Mouse (Mus musculus) neural tube, embryonic 12.5 days (tissue): ENCODE data around the gene Pxn. TPM values are rescaled to one million over a fixed set of nuclear protein-coding genes. Genes with fewer than 3 reads are reported as not detected.
A peak's percentile ranks its signal among the peaks of the same experiment; 100 is the strongest.

Experiments used
- ATAC-seq: fragments of 200-750 bp; cut with Nextera tagmentation; 2 replicates; pipeline ENCODE4 v1.8.0; 2017; ENCODE audit warnings: low read depth, mild to moderate bottlenecking, moderate TSS enrichment, moderate library complexity; ENCODE audit not compliant: low FRiP score
- H3K27ac ChIP-seq: fragments of 300-500 bp; sonication (generic); 2 replicates; pipeline ENCODE4 v1.5.1; 2016
- H3K27me3 ChIP-seq: fragments of 300-500 bp; sonication (generic); replicated peaks from 2 replicates; pipeline ENCODE4 v1.6.1; 2016; ENCODE audit warnings: mild to moderate bottlenecking
- H3K36me3 ChIP-seq: fragments of 300-500 bp; sonication (generic); 2 replicates; pipeline ENCODE4 v1.6.1; 2016; ENCODE audit warnings: mild to moderate bottlenecking
- H3K4me1 ChIP-seq: fragments of 300-500 bp; sonication (generic); 2 replicates; pipeline ENCODE4 v1.6.1; 2016
- H3K4me2 ChIP-seq: fragments of 300-500 bp; sonication (generic); replicated peaks from 2 replicates; pipeline ENCODE4 v1.6.1; 2016; ENCODE audit warnings: mild to moderate bottlenecking
- H3K4me3 ChIP-seq: fragments of 300-500 bp; sonication (generic); 2 replicates; pipeline ENCODE4 v1.5.1; 2016
- H3K9ac ChIP-seq: fragments of 300-500 bp; sonication (generic); 2 replicates; pipeline ENCODE4 v1.6.1; 2016; ENCODE audit warnings: mild to moderate bottlenecking
- H3K9me3 ChIP-seq: fragments of 300-500 bp; sonication (generic); 2 replicates; pipeline ENCODE4 v1.6.1; 2016; ENCODE audit warnings: mild to moderate bottlenecking
- whole genome bisulfite sequencing: fragments of 180-500 bp; shearing (Covaris S2); methylation state at CpG from one replicate; pipeline ENCODE4 v1.1.7; 2016; 5-methylcytosine and 5-hydroxymethylcytosine counted together
- polyA plus RNA-seq: library from polyadenylated mRNA; unstranded; fragments of >200 nt; fragmentation: Nextera tagmentation; extraction: Ambion mirVana; gene quantifications from 2 replicates; pipeline ENCODE4 v1.2.1, GENCODE M21; 2016

The Pxn gene
- polyA plus RNA-seq, 1 experiment from 2014 or later, result 33.5 TPM

- H3K4me2 ChIP-seq, result no peak overlapping the region
- no peak overlapping the region for H3K4me3 ChIP-seq
- H3K9ac ChIP-seq, result no peak overlapping the region
- no peak overlapping the region for H3K27ac ChIP-seq
- H3K36me3 ChIP-seq, result peaks cover 8% of the 10 kb centered on the region; the same call in 1 of the 2 replicates
- H3K9me3 ChIP-seq, result no peaks in the 10 kb centered on the region
- H3K27me3 ChIP-seq, result peaks cover 25% of the 10 kb centered on the region
- WGBS, result 41% methylated on average over 15 of the region's 15 CpGs
- peaks cover 18% of the 10 kb centered on the region for H3K4me1 ChIP-seq
- no peak for ATAC-seq
Measured at GRCm38 (mm10) chr5:115479561-115479960, 26.9 kb upstream of the Pxn start.

GRCm38 (mm10) chr5:115480101-115480500 is 26.4 kb upstream of the Pxn start:
- Histone ChIP-seq H3K27ac (no peak overlapping the region), H3K4me1 (peaks cover 18% of the 10 kb centered on the region), H3K4me2 (peak overlapping the region; percentile 44), H3K4me3 (0 out of 2 replicates have a peak overlapping the region, but pooled peaks have one; percentile 15), H3K9me3 (no peaks in the 10 kb centered on the region), H3K9ac (no peak overlapping the region), H3K36me3 (peaks cover 8% of the 10 kb centered on the region; the same call in 1 of the 2 replicates), H3K27me3 (peaks cover 25% of the 10 kb centered on the region)
- ATAC-seq, result no peak
- WGBS, result 20% methylated on average over 27 of the region's 27 CpGs

GRCm38 (mm10) chr5:115482390-115483265 is 23.8 kb upstream of the Pxn start:
- H3K27me3 ChIP-seq, result peaks cover 25% of the 10 kb centered on the region
- H3K4me3 ChIP-seq, result peak overlapping the region; percentile 1; the same call in 1 of the 2 replicates
- H3K9me3 ChIP-seq, result no peaks in the 10 kb centered on the region
- WGBS, result 19% methylated on average over 38 of the region's 38 CpGs
- H3K36me3 ChIP-seq, result peaks cover 5% of the 10 kb centered on the region; the same call in 1 of the 2 replicates
- ATAC-seq, result no peak
- H3K4me2 ChIP-seq, result peak overlapping the region; percentile 56
- H3K4me1 ChIP-seq, result peaks cover 18% of the 10 kb centered on the region
- H3K9ac ChIP-seq, result peak overlapping the region; percentile 19; the same call in 1 of the 2 replicates
- H3K27ac ChIP-seq, result no peak overlapping the region

- Histone ChIP-seq H3K36me3 (peaks cover 5% of the 10 kb centered on the region; the same call in 1 of the 2 replicates), H3K4me1 (peaks cover 18% of the 10 kb centered on the region), H3K27me3 (peaks cover 25% of the 10 kb centered on the region), H3K9me3 (no peaks in the 10 kb centered on the region), H3K27ac (no peak overlapping the region), H3K9ac (no peak overlapping the region), H3K4me2 (peak overlapping the region; percentile 56), H3K4me3 (no peak overlapping the region)
- WGBS, result 19% methylated on average over 6 of the region's 6 CpGs
- ATAC-seq, result no peak
Measured at GRCm38 (mm10) chr5:115483385-115483784, 23.1 kb upstream of the Pxn start.

- Histone ChIP-seq H3K4me3 (peak within 1 kb of the TSS; percentile 30), H3K9me3 (no peaks in the 10 kb centered on the region), H3K36me3 (peaks cover 5% of the 10 kb centered on the region; the same call in 1 of the 2 replicates), H3K27ac (no peak within 1 kb of the TSS), H3K4me2 (peak within 1 kb of the TSS; percentile 56), H3K27me3 (peaks cover 25% of the 10 kb centered on the region), H3K9ac (peak within 1 kb of the TSS; percentile 52), H3K4me1 (peaks cover 18% of the 10 kb centered on the region)
- WGBS, result 9% methylated on average over 30 of the region's 30 CpGs
- ATAC-seq, result peak; percentile 74
Measured at GRCm38 (mm10) chr5:115483947-115484920, 22.2 kb upstream of the Pxn start, which contains the start of gene Sirt4. Sirt4 (minus strand) TSS chr5:115484725.

- Histone ChIP-seq H3K36me3 (no peaks in the 10 kb centered on the region), H3K27ac (no peak overlapping the region), H3K4me1 (peaks cover 16% of the 10 kb centered on the region), H3K9ac (no peak overlapping the region), H3K9me3 (no peaks in the 10 kb centered on the region), H3K4me2 (peak overlapping the region; percentile 56), H3K27me3 (peaks cover 18% of the 10 kb centered on the region), H3K4me3 (no peak overlapping the region)
- WGBS, result 66% methylated on average over 5 of the region's 5 CpGs
- ATAC-seq, result no peak
Measured at GRCm38 (mm10) chr5:115484996-115485395, 21.5 kb upstream of the Pxn start.

GRCm38 (mm10) chr5:115485489-115486205 is 20.8 kb upstream of the Pxn start:
- no peaks in the 10 kb centered on the region for H3K9me3 ChIP-seq
- H3K4me3 ChIP-seq, result no peak overlapping the region
- ATAC-seq, result no peak
- H3K36me3 ChIP-seq, result no peaks in the 10 kb centered on the region
- H3K4me2 ChIP-seq, result no peak overlapping the region
- H3K4me1 ChIP-seq, result peaks cover 13% of the 10 kb centered on the region
- WGBS, result 88% methylated on average over 18 of the region's 18 CpGs
- H3K27me3 ChIP-seq, result peaks cover 13% of the 10 kb centered on the region
- no peak overlapping the region for H3K9ac ChIP-seq
- H3K27ac ChIP-seq, result no peak overlapping the region

- Histone ChIP-seq H3K9me3 (no peaks in the 10 kb centered on the region), H3K27ac (no peak overlapping the region), H3K36me3 (no peaks in the 10 kb centered on the region), H3K4me3 (no peak overlapping the region), H3K27me3 (peaks cover 7% of the 10 kb centered on the region), H3K4me1 (peaks cover 22% of the 10 kb centered on the region), H3K4me2 (no peak overlapping the region), H3K9ac (no peak overlapping the region)
- ATAC-seq, result no peak
- WGBS, result 54% methylated on average over 4 of the region's 4 CpGs
Measured at GRCm38 (mm10) chr5:115486726-115487125, 19.8 kb upstream of the Pxn start.

GRCm38 (mm10) chr5:115487353-115487752 is 19.1 kb upstream of the Pxn start:
- no peak overlapping the region for H3K4me3 ChIP-seq
- no peak overlapping the region for H3K9ac ChIP-seq
- no peak overlapping the region for H3K4me2 ChIP-seq
- no peaks in the 10 kb centered on the region for H3K36me3 ChIP-seq
- no peaks in the 10 kb centered on the region for H3K9me3 ChIP-seq
- 84% methylated on average over 8 of the region's 8 CpGs for WGBS
- H3K27ac ChIP-seq, result no peak overlapping the region
- peaks cover 3% of the 10 kb centered on the region for H3K27me3 ChIP-seq
- peaks cover 25% of the 10 kb centered on the region for H3K4me1 ChIP-seq
- no peak for ATAC-seq

- Histone ChIP-seq H3K9ac (no peak overlapping the region), H3K4me3 (no peak overlapping the region), H3K4me2 (peak overlapping the region; percentile 67; the same call in 1 of the 2 replicates), H3K4me1 (peaks cover 18% of the 10 kb centered on the region), H3K27me3 (no peaks in the 10 kb centered on the region), H3K9me3 (no peaks in the 10 kb centered on the region), H3K27ac (no peak overlapping the region), H3K36me3 (no peaks in the 10 kb centered on the region)
- 78% methylated on average over 9 of the region's 9 CpGs for WGBS
- ATAC-seq, result no peak
Measured at GRCm38 (mm10) chr5:115487942-115488580, 18.4 kb upstream of the Pxn start.
